28 mouse cellular contexts compared by ENCODE assay signal in genomic region chr7:120893123-120893522, GRCm38 (mm10). TPM values are rescaled to one million over a fixed set of nuclear protein-coding genes. Genes with fewer than 3 reads are reported as not detected.
A peak's percentile ranks its signal among the peaks of the same experiment; 100 is the strongest.
DNase-seq lines count a peak whose midpoint lies in the region; ATAC-seq lines count a peak whose summit lies in the region.
"Had no signal": no experiment of that assay in that cellular context is flagged by ENCODE, and none has a peak within 500 bp of the region (broad histone marks: within the 10 kb centered on the region; RNA-seq: fewer than 3 reads in every experiment).

No protein-coding gene starts in this region.

- ATAC-seq in midbrain, embryonic 14.5 days (ENCODE audit: low FRiP score, low TSS enrichment): no peak
- ATAC-seq in liver, embryonic 15.5 days (ENCODE audit: insufficient read depth): peak; percentile 68
- ATAC-seq in forebrain, embryonic 12.5 days (ENCODE audit: low FRiP score): no peak
- ATAC-seq: Patski had no signal

- H3K4me3 ChIP-seq in midbrain, embryonic 10.5 days: no peak overlapping the region
- H3K4me3 ChIP-seq in midbrain, embryonic 14.5 days (replicated peaks; ENCODE audit: low read depth, low read length): no peak overlapping the region
- H3K4me3 ChIP-seq in liver, embryonic 15.5 days (replicated peaks): no peak overlapping the region
- no peak overlapping the region for H3K4me3 ChIP-seq in forebrain, embryonic 12.5 days (replicated peaks)
- H3K4me3 ChIP-seq: embryonic facial prominence, embryonic 12.5 days; heart, embryonic 12.5 days; kidney, embryonic 15.5 days; midbrain, embryonic 12.5 days; stomach, embryonic 15.5 days had no signal

- no peak overlapping the region for H3K4me2 ChIP-seq in midbrain, embryonic 14.5 days (ENCODE audit: low read length)
- H3K4me2 ChIP-seq in liver, embryonic 15.5 days: no peak overlapping the region
- no peak overlapping the region for H3K4me2 ChIP-seq in forebrain, embryonic 12.5 days
- H3K4me2 ChIP-seq: embryonic facial prominence, embryonic 12.5 days; heart, embryonic 12.5 days; hindbrain, embryonic 14.5 days; kidney, embryonic 15.5 days; lung, embryonic 14.5 days; midbrain, embryonic 12.5 days; stomach, embryonic 15.5 days had no signal

- no peaks in the 10 kb centered on the region for H3K4me1 ChIP-seq in midbrain, embryonic 10.5 days
- H3K4me1 ChIP-seq in midbrain, embryonic 14.5 days (ENCODE audit: control insufficient read depth, insufficient read depth, low read length): no peaks in the 10 kb centered on the region
- H3K4me1 ChIP-seq in liver, embryonic 15.5 days (replicated peaks): peaks cover 15% of the 10 kb centered on the region
- no peaks in the 10 kb centered on the region for H3K4me1 ChIP-seq in forebrain, embryonic 12.5 days
- H3K4me1 ChIP-seq: embryonic facial prominence, embryonic 12.5 days; midbrain, embryonic 12.5 days; stomach, embryonic 15.5 days had no signal

- H3K27ac ChIP-seq in midbrain, embryonic 10.5 days (replicated peaks): 0 out of 2 replicates have a peak overlapping the region, but pooled peaks have one; percentile 33
- no peak overlapping the region for H3K27ac ChIP-seq in midbrain, embryonic 14.5 days (replicated peaks; ENCODE audit: low read depth, low read length)
- H3K27ac ChIP-seq in liver, embryonic 15.5 days (replicated peaks): peak overlapping the region; percentile 26; the same call in 1 of the 2 replicates
- H3K27ac ChIP-seq in forebrain, embryonic 12.5 days: no peak overlapping the region
- H3K27ac ChIP-seq: embryonic facial prominence, embryonic 12.5 days; hindbrain, embryonic 14.5 days; kidney, embryonic 15.5 days; midbrain, embryonic 12.5 days; stomach, embryonic 15.5 days had no signal

- no peaks in the 10 kb centered on the region for H3K9me3 ChIP-seq in midbrain, embryonic 10.5 days (replicated peaks)
- H3K9me3 ChIP-seq in midbrain, embryonic 14.5 days (ENCODE audit: control insufficient read depth, low read length): no peaks in the 10 kb centered on the region
- H3K9me3 ChIP-seq in liver, embryonic 15.5 days (replicated peaks): no peaks in the 10 kb centered on the region
- H3K9me3 ChIP-seq in forebrain, embryonic 12.5 days: no peaks in the 10 kb centered on the region
- H3K9me3 ChIP-seq: embryonic facial prominence, embryonic 12.5 days; heart, embryonic 12.5 days; kidney, embryonic 15.5 days; midbrain, embryonic 12.5 days; stomach, embryonic 15.5 days had no signal

- H3K9ac ChIP-seq in midbrain, embryonic 14.5 days (replicated peaks; ENCODE audit: low read length): no peak overlapping the region
- H3K9ac ChIP-seq in liver, embryonic 15.5 days: no peak overlapping the region
- H3K9ac ChIP-seq in forebrain, embryonic 12.5 days: no peak overlapping the region
- H3K9ac ChIP-seq: embryonic facial prominence, embryonic 12.5 days; heart, embryonic 12.5 days; hindbrain, embryonic 14.5 days; kidney, embryonic 15.5 days; lung, embryonic 14.5 days; midbrain, embryonic 12.5 days; stomach, embryonic 15.5 days had no signal

- 87% methylated on average over 5 of the region's 5 CpGs for WGBS in midbrain, embryonic 10.5 days
- WGBS in midbrain, embryonic 14.5 days: 82% methylated on average over 5 of the region's 5 CpGs
- 43% methylated on average over 5 of the region's 5 CpGs for WGBS in liver, embryonic 15.5 days (ENCODE audit: insufficient replicate concordance)
- WGBS in forebrain, embryonic 12.5 days: 90% methylated on average over 5 of the region's 5 CpGs

- DNase-seq in midbrain, embryonic 10.5 days (ENCODE audit: low spot score): no peak
- DNase-seq in midbrain, embryonic 14.5 days: no peak
- DNase-seq in liver: peak; percentile 32
- DNase-seq in kidney, postnatal 10 days: no peak
- DNase-seq in thymus, postnatal 0 days (ENCODE audit: low spot score): no peak
- DNase-seq: adrenal gland, postnatal 10 days; cerebellum, adult 9-10 months; cerebellum, postnatal 36 days; embryo, embryonic 11 days; gastrocnemius, postnatal 14 days; heart, adult 18-20 months; kidney, adult 18-20 months; kidney, postnatal 36 days; left cerebral cortex, postnatal 4 days; lung, embryonic 14.5 days; lung, postnatal 14 days; retina, postnatal 1 day; right cerebral cortex, postnatal 14 days; thymus, postnatal 36 days had no signal

- H3K27me3 ChIP-seq in midbrain, embryonic 10.5 days (ENCODE audit: low read depth, poor library complexity, severe bottlenecking): no peaks in the 10 kb centered on the region
- H3K27me3 ChIP-seq in midbrain, embryonic 14.5 days (ENCODE audit: control insufficient read depth, insufficient read depth, low read length): no peaks in the 10 kb centered on the region
- H3K27me3 ChIP-seq in liver, embryonic 15.5 days: no peaks in the 10 kb centered on the region
- no peaks in the 10 kb centered on the region for H3K27me3 ChIP-seq in forebrain, embryonic 12.5 days
- H3K27me3 ChIP-seq: embryonic facial prominence, embryonic 12.5 days; heart, embryonic 12.5 days; kidney, embryonic 15.5 days; midbrain, embryonic 12.5 days; Patski; stomach, embryonic 15.5 days had no signal

- peaks cover 20% of the 10 kb centered on the region for H3K36me3 ChIP-seq in midbrain, embryonic 10.5 days
- H3K36me3 ChIP-seq in midbrain, embryonic 14.5 days (ENCODE audit: control insufficient read depth, insufficient read depth, low read length): peaks cover 38% of the 10 kb centered on the region
- H3K36me3 ChIP-seq in liver, embryonic 15.5 days (replicated peaks): peaks cover 98% of the 10 kb centered on the region
- H3K36me3 ChIP-seq in forebrain, embryonic 12.5 days (replicated peaks): peaks cover 4% of the 10 kb centered on the region; the same call in 1 of the 2 replicates

RNA-seq across cellular contexts. Expression of gene Polr3e, which starts 24.4 kb away (rescaled TPM):
- 38.2 and 41.0 TPM in 2 replicates for polyA plus RNA-seq in midbrain, embryonic 10.5 days (2016; fragmentation: Nextera tagmentation; extraction: Ambion mirVana)
- 20.6 and 21.6 TPM in 2 replicates for polyA plus RNA-seq in midbrain, embryonic 14.5 days (2014; fragmentation: Nextera tagmentation; extraction: Ambion mirVana)
- polyA plus RNA-seq in liver, embryonic 15.5 days (2015; fragmentation: Nextera tagmentation; extraction: Ambion mirVana): 12.8 and 13.4 TPM in 2 replicates
- polyA plus RNA-seq in thymus, postnatal 0 days (2015; fragmentation: Nextera tagmentation; extraction: Ambion mirVana): 26.4 and 27.1 TPM in 2 replicates
- 33.5 and 34.9 TPM in 2 replicates for polyA plus RNA-seq in forebrain, embryonic 12.5 days (2016; fragmentation: Nextera tagmentation; extraction: Ambion mirVana)

RNA-seq across cellular contexts. Expression of gene Eef2k, which starts 50.5 kb away (rescaled TPM):
- polyA plus RNA-seq in midbrain, embryonic 10.5 days (2016; fragmentation: Nextera tagmentation; extraction: Ambion mirVana): 24.0 and 26.1 TPM in 2 replicates
- polyA plus RNA-seq in midbrain, embryonic 14.5 days (2014; fragmentation: Nextera tagmentation; extraction: Ambion mirVana): 13.1 and 14.9 TPM in 2 replicates
- 42.8 and 50.4 TPM in 2 replicates for polyA plus RNA-seq in liver, embryonic 15.5 days (2015; fragmentation: Nextera tagmentation; extraction: Ambion mirVana)
- polyA plus RNA-seq in thymus, postnatal 0 days (2015; fragmentation: Nextera tagmentation; extraction: Ambion mirVana): 28.2 and 30.5 TPM in 2 replicates
- polyA plus RNA-seq in forebrain, embryonic 12.5 days (2016; fragmentation: Nextera tagmentation; extraction: Ambion mirVana): 20.6 and 21.3 TPM in 2 replicates

Comparison
In these comparisons a context has a peak if more than half of its experiments do, and no peak if none do; other contexts are left out.
1. H3K27ac ChIP-seq: peak in midbrain, embryonic 10.5 days (single experiment) and liver, embryonic 15.5 days (single experiment); none in midbrain, embryonic 14.5 days (single experiment) and forebrain, embryonic 12.5 days (single experiment).